Mouse (Mus musculus): Measurements from ENCODE around the gene Clock. TPM values are rescaled to one million over a fixed set of nuclear protein-coding genes. Genes with fewer than 3 reads are reported as not detected.

Clock gene
- polyA plus RNA-seq, 1 experiment = 29.1 TPM

DNA sequence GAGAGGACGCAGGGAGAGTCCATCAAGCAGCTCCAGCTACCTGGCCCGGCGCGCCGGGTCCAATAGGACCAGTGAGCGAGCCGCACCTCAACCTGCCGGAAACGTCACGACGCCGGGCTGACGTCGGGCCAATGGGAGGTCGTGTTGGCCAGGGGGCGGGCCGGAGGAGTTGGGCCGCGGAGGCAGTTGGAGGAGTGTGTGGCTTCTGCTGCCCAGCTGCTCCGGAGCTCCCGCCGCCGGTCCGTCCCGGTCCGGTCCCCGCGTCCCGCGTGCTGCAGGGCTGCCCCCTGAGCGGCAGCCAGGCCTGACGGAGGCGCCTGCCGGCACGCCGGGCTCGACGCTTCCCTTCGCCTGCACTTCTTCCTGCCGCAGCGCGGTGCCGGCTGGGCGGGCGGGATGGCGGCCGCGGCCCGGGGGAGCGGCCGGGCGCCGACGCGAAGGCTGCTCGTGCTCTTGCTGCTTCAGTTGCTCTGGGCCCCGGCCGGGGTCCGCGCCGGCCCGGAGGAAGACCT is 120.8 kb downstream of the Clock start, which contains the start of gene Tmem165:
Gene Tmem165 (plus strand): TSS at position 131 of the 512 bp plus-strand sequence.
- Histone ChIP-seq H3K4me3 (ENCODE audit: insufficient read depth, low read length) (peak within 1 kb of the TSS; percentile 96), H3K4me1 (ENCODE audit: control insufficient read depth, insufficient read depth, low read length) (peaks cover 2% of the 10 kb centered on the region), H3K27ac (ENCODE audit: insufficient read depth, low read length) (peak within 1 kb of the TSS; percentile 76)
- no peak for TF ChIP-seq CTCF (IDR thresholded peaks at IDR 0.05; ENCODE audit: borderline replicate concordance, insufficient read depth, low read length)
- TF ChIP-seq POLR2A (IDR thresholded peaks at IDR 0.05; ENCODE audit: low read depth, low read length) = peak; percentile 91

DNA sequence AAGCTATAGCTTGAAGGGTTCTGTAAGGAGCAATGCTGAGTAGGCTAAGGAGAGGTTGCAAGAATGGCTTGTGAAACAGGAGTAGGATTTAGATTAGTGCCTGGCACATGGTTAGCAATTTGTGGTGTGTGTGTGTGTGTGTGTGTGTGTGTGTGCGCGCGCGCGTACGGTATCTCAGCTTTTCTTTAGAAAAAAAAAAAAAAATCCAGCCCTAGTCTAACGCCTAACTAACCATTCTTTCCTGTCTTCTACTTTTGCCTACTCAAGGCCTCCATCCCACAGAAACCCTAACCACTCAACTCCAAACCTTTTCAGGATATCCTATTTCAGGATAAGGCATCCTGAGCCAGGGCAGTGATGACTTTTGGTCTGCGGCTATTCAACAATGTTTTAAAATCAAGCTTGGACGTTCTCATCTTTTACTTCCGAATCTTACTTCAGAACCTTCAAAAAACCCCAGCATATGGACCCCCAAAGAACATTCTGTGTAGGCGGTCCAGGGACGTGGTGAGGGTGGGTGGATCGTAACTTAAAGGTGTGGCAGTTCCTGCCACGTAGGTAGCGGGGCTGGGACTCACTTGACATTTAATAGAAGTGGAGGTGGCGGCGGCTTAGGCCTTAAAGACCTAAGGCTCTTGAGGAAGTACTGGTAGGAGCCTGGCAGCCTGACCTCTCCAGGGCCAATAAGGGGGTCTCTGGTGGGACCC is 121.4 kb downstream of the Clock start:
- peaks cover 2% of the 10 kb centered on the region for H3K4me1 ChIP-seq (ENCODE audit: control insufficient read depth, insufficient read depth, low read length)
- H3K4me3 ChIP-seq (ENCODE audit: insufficient read depth, low read length) = peak overlapping the region; percentile 96
- TF ChIP-seq CTCF (IDR thresholded peaks at IDR 0.05; ENCODE audit: borderline replicate concordance, insufficient read depth, low read length) = no peak
- H3K27ac ChIP-seq (ENCODE audit: insufficient read depth, low read length) = no peak overlapping the region

DNA sequence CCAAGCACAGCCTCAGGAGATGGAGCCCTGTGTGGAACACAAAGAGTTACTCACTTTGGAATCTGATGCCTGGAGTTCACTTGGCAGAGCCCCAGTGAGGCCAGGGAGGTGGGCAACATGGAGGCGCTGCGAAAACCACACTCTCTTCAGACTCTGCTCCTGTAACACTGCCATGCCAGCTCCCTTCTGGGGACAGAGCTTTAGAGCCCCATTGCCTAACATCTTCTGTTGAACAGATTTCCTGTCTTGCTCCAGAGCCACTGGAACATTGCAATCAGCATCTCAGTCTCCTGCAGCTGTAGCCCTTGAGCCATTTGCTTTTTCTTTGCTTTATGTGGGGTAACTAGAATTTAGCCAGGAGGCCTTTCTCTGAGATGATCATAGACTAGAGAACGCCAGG is 122.3 kb downstream of the Clock start:
- H3K4me3 ChIP-seq (ENCODE audit: insufficient read depth, low read length) = no peak overlapping the region
- no peak for TF ChIP-seq CTCF (IDR thresholded peaks at IDR 0.05; ENCODE audit: borderline replicate concordance, insufficient read depth, low read length)
- TF ChIP-seq POLR2A (IDR thresholded peaks at IDR 0.05; ENCODE audit: low read depth, low read length) = no peak
- peaks cover 2% of the 10 kb centered on the region for H3K4me1 ChIP-seq (ENCODE audit: control insufficient read depth, insufficient read depth, low read length)
- no peak overlapping the region for H3K27ac ChIP-seq (ENCODE audit: insufficient read depth, low read length)

DNA sequence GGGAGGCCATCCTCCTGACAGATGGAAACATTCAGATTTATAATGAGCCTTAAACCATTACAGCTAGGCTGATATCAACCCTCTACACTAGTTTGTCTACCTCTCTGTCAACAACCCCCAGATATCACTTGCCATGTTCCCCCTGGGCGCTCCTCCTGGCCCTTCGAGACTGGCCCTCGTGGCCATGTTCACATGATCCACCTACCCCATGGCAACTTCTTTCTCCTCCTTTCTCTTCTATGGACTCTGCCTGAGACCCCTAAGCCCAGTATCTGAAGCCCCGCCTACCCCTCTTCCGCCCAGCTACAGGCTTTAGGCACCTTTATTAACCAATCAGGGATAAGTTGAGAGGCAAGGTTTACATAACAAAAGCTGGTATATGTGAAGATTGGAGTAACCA is 124.8 kb downstream of the Clock start:
- Histone ChIP-seq H3K27ac (ENCODE audit: insufficient read depth, low read length) (no peak overlapping the region), H3K4me1 (ENCODE audit: control insufficient read depth, insufficient read depth, low read length) (peaks cover 4% of the 10 kb centered on the region), H3K4me3 (ENCODE audit: insufficient read depth, low read length) (no peak overlapping the region)
- TF ChIP-seq CTCF (IDR thresholded peaks at IDR 0.05; ENCODE audit: borderline replicate concordance, insufficient read depth, low read length) = no peak
- no peak for TF ChIP-seq POLR2A (IDR thresholded peaks at IDR 0.05; ENCODE audit: low read depth, low read length)

DNA sequence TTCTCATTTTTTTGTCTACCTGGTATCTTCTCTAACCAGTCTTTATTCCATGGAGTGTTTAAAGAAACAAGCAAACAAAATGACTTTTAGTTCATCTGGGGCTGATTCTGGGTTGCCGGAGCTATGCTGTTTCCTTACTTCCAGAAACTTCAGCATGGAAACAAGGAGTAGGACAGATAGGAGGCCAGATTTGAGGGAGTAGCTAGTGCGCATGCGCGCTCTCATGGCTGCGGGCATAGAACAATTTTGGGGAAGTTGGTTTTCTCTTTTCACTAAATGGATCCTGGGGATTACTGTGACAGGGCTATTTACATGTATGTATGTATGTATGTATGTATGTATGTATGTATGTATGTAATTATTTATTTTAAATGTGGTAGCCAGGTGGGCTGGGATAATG is 125.4 kb downstream of the Clock start:
- no peak overlapping the region for H3K27ac ChIP-seq (ENCODE audit: insufficient read depth, low read length)
- no peak overlapping the region for H3K4me3 ChIP-seq (ENCODE audit: insufficient read depth, low read length)
- H3K4me1 ChIP-seq (ENCODE audit: control insufficient read depth, insufficient read depth, low read length) = peaks cover 4% of the 10 kb centered on the region
- TF ChIP-seq CTCF (IDR thresholded peaks at IDR 0.05; ENCODE audit: borderline replicate concordance, insufficient read depth, low read length) (no peak), POLR2A (IDR thresholded peaks at IDR 0.05; ENCODE audit: low read depth, low read length) (no peak)

DNA sequence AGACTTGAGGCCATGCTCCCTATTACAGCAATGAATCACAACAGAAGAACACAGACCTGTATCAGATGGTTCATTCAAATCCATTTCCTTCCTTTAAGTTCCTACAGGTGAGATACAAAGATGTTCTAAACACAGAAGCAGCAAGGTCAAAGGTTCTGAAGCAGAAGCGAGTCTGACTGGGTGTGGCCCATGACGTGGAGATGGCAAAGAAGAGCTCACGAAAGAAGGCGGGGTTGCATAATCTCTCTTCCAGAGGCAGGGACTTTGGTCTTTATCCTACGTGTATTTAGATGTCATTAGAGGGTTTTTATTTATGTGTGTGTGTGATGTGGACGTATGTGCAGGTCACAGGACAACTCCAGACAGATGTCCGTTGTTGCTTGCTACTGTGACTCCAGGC is 126.9 kb downstream of the Clock start:
- TF ChIP-seq POLR2A (IDR thresholded peaks at IDR 0.05; ENCODE audit: low read depth, low read length) = no peak
- TF ChIP-seq CTCF (IDR thresholded peaks at IDR 0.05; ENCODE audit: borderline replicate concordance, insufficient read depth, low read length) = no peak
- H3K4me1 ChIP-seq (ENCODE audit: control insufficient read depth, insufficient read depth, low read length) = peaks cover 2% of the 10 kb centered on the region; the same call in 1 of the 2 replicates
- no peak overlapping the region for H3K27ac ChIP-seq (ENCODE audit: insufficient read depth, low read length)
- H3K4me3 ChIP-seq (ENCODE audit: insufficient read depth, low read length) = no peak overlapping the region

DNA sequence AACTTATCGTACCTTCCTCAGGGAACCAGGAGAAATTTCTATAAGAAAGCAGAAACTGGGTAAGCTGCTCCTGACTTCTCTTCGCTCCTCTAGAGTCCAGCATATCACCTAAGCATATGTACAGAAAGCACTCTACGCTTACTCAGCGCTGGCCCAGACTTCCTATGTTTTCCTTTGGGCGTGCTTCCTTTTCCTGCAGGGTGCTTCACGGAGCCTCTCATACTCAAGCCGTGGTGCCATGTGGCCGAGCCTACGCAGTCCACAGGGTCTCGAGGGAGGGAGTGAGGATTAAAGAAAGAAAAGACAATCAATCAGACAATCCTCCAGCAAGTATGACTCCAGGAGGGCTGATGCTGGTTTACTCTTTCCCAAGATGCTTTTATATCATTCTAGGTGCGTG is 127.8 kb downstream of the Clock start:
- Histone ChIP-seq H3K4me1 (ENCODE audit: control insufficient read depth, insufficient read depth, low read length) (peaks cover 2% of the 10 kb centered on the region; the same call in 1 of the 2 replicates), H3K27ac (ENCODE audit: insufficient read depth, low read length) (no peak overlapping the region), H3K4me3 (ENCODE audit: insufficient read depth, low read length) (no peak overlapping the region)
- TF ChIP-seq POLR2A (IDR thresholded peaks at IDR 0.05; ENCODE audit: low read depth, low read length) (no peak), CTCF (IDR thresholded peaks at IDR 0.05; ENCODE audit: borderline replicate concordance, insufficient read depth, low read length) (no peak)

DNA sequence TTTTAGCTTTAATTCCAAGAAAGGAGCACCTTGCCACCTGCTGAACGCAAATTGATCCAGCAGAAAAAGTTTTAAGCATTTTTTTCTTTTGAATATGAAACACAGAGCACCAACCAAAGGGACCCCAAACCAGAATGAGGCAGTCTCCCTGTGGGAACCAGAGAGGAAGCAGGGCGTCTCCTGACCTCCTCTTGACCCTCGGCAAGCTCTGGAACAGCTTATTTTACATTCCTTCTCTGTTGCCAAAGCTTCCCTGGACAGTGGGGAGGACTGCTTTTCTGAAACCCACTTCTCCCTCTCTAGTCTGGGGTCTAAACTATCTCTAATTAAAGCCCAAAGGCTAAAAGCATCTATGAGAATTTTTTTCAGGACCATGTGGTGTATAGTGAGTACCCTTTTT is 128.2 kb downstream of the Clock start:
- H3K4me3 ChIP-seq (ENCODE audit: insufficient read depth, low read length) = no peak overlapping the region
- H3K27ac ChIP-seq (ENCODE audit: insufficient read depth, low read length) = no peak overlapping the region
- TF ChIP-seq POLR2A (IDR thresholded peaks at IDR 0.05; ENCODE audit: low read depth, low read length) = no peak
- no peak for TF ChIP-seq CTCF (IDR thresholded peaks at IDR 0.05; ENCODE audit: borderline replicate concordance, insufficient read depth, low read length)
- H3K4me1 ChIP-seq (ENCODE audit: control insufficient read depth, insufficient read depth, low read length) = peaks cover 2% of the 10 kb centered on the region; the same call in 1 of the 2 replicates

DNA sequence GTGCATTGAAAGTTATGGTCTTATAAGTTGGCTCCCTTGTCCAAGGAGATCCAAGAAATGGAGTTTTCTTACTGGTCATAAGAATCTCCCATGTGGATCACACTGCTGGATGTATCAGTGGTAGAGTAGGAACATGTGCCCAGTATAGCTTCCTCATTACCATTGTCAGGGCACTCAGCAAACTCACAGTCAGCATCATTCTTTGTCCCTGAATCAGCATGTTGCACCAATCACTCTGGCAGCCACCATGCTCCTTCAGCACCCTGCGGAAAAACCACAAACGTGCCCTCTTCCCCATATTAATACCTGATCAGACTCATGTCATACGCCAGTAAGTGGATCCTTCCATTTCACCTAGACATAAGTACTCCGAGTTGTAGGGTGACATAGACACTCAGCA is 129.5 kb downstream of the Clock start:
- Histone ChIP-seq H3K27ac (ENCODE audit: insufficient read depth, low read length) (no peak overlapping the region), H3K4me3 (ENCODE audit: insufficient read depth, low read length) (no peak overlapping the region), H3K4me1 (ENCODE audit: control insufficient read depth, insufficient read depth, low read length) (peaks cover 2% of the 10 kb centered on the region; the same call in 1 of the 2 replicates)
- TF ChIP-seq POLR2A (IDR thresholded peaks at IDR 0.05; ENCODE audit: low read depth, low read length) (no peak), CTCF (IDR thresholded peaks at IDR 0.05; ENCODE audit: borderline replicate concordance, insufficient read depth, low read length) (no peak)

DNA sequence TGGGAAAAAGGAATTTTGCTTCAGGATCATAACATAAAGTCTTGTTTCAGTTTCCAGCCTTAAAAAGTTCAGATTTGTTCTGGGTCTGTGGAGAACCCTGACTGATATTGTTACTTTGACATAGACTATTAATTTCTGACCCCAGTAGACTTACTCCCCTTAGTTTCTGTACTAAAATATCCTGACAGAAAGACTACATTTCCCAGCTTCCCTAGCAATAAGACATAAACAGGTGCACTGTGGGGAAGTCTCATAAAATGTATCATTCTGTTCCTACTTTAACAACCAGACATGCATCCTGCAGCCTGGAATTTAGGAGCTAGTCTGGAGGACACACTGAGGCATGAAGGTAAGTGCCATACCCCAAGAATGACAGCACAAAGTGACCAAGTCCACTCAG is 133.6 kb downstream of the Clock start:
- no peaks in the 10 kb centered on the region for H3K4me1 ChIP-seq (ENCODE audit: control insufficient read depth, insufficient read depth, low read length)
- no peak overlapping the region for H3K27ac ChIP-seq (ENCODE audit: insufficient read depth, low read length)
- TF ChIP-seq CTCF (IDR thresholded peaks at IDR 0.05; ENCODE audit: borderline replicate concordance, insufficient read depth, low read length) (no peak), POLR2A (IDR thresholded peaks at IDR 0.05; ENCODE audit: low read depth, low read length) (no peak)
- H3K4me3 ChIP-seq (ENCODE audit: insufficient read depth, low read length) = no peak overlapping the region
